Mouse (Mus musculus) G1E (cell line): ENCODE data around the gene Cnfn. TPM values are rescaled to one million over a fixed set of nuclear protein-coding genes. Genes with fewer than 3 reads are reported as not detected.

Experiments used
- ATAC-seq: 2 replicates; pipeline ENCODE4 v1.8.0; 2016; ENCODE audit warnings: mild to moderate bottlenecking; ENCODE audit not compliant: insufficient number of reproducible peaks, poor library complexity, low FRiP score, severe bottlenecking; ENCODE audit errors: extremely low read depth
- DNase-seq: peaks from one replicate; pipeline ENCODE4 v3.0.0; 2012; ENCODE audit warnings: low spot score
- H3K27me3 ChIP-seq: 2 replicates; pipeline ENCODE4 v1.6.1; 2012; ENCODE audit warnings: mild to moderate bottlenecking, low read length, inconsistent platforms; ENCODE audit not compliant: insufficient read depth
- H3K36me3 ChIP-seq: replicated peaks from 2 replicates; pipeline ENCODE3; 2012; ENCODE audit warnings: mild to moderate bottlenecking, inconsistent platforms
- H3K4me1 ChIP-seq: 2 replicates; pipeline ENCODE4 v1.6.1; 2012; ENCODE audit warnings: low read depth, low read length, inconsistent platforms, mixed read lengths; ENCODE audit not compliant: insufficient read depth
- H3K4me3 ChIP-seq: 2 replicates; pipeline ENCODE4 v1.5.1; 2012; ENCODE audit warnings: low read depth, mild to moderate bottlenecking, inconsistent platforms, low read length, moderate library complexity, mixed read lengths
- H3K9me3 ChIP-seq: replicated peaks from 2 replicates; pipeline ENCODE4 v1.6.1; 2012; ENCODE audit warnings: inconsistent platforms
- CTCF ChIP-seq: IDR thresholded peaks from 2 replicates; pipeline ENCODE4 v1.5.1; 2012; ENCODE audit warnings: low read depth, low read length, inconsistent platforms, mixed read lengths
- GATA1 ChIP-seq: IDR thresholded peaks from 2 replicates; pipeline ENCODE4 v1.6.1; 2012; ENCODE audit warnings: borderline replicate concordance, low read length, inconsistent platforms, mixed read lengths
- GATA2 ChIP-seq: IDR thresholded peaks from 2 replicates; pipeline ENCODE4 v1.6.1; 2012; ENCODE audit warnings: low read depth, low read length, inconsistent platforms, borderline replicate concordance
- POLR2AphosphoS5 ChIP-seq: IDR thresholded peaks from 2 replicates; pipeline ENCODE4 v1.6.1; 2012; ENCODE audit warnings: low read depth, low read length, inconsistent platforms; ENCODE audit not compliant: insufficient replicate concordance
- TAL1 ChIP-seq: conservative IDR thresholded peaks from 2 replicates; pipeline ENCODE4 v1.6.1; 2012; ENCODE audit warnings: low read depth, low read length, inconsistent platforms, mixed read lengths
- polyA plus RNA-seq: library from polyadenylated mRNA; stranded (reverse); fragments of >175 nt; gene quantifications from 2 replicates; pipeline ENCODE4 v1.2.3, GENCODE M21; 2012
- total RNA-seq, 2 experiments: library from RNA; stranded (forward) in 1 of 2; stranded (reverse) in 1 of 2; fragments of 200-1000 nt in 1 of 2; fragments of >200 nt in 1 of 2; fragmentation: Nextera tagmentation in 1 of 2; gene quantifications; 2 replicates each; pipeline ENCODE4 v1.2.3; 2014 to 2017

The Cnfn gene
- total and polyA plus RNA-seq, 3 experiments = not detected

DNA sequence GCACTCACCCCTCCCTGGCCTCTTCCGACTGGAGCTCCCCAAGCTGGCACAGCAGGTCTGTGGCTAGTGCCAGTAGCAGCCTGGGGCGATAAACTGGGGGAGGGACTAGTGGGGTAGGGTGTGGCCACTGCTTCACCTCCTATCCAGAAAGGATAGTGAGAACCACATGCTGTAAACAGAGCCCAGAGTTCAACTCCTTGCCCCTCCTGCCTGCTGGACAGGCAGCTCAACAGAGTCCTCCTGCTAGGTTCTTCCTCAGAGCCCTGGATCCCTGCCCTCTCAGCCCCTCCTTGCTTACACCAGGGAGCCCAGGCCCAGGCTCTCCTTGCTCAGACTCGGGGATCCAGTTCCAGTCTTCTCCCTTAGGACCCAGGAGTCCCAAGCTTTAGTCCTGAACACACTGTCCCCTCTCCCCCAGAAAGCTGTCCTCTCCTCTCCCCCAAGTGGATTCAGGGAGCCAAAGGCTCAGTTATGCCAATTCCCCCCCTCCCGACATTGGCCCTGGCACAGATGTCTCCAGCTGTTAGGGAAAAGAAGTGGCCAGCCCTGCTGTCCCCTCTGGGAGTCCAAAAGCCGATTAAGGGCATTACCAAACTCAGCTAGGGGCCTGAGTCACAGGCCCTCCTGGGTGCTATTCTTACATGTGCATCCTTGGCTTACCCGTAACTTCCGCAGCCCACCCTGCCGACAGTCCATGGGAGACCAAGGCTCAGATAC, 20.7 kb upstream of the Cnfn start:
- peak; percentile 59; the same call in 1 of the 2 replicates for ATAC-seq
- Histone ChIP-seq H3K4me1 (peaks cover 82% of the 10 kb centered on the region), H3K36me3 (peaks cover 75% of the 10 kb centered on the region), H3K9me3 (no peaks in the 10 kb centered on the region), H3K4me3 (peak overlapping the region; percentile 2; the same call in 1 of the 2 replicates), H3K27me3 (no peaks in the 10 kb centered on the region)
- peak; percentile 50 for DNase-seq
- TF ChIP-seq CTCF (no peak), TAL1 (no peak), POLR2AphosphoS5 (no peak), GATA1 (no peak), GATA2 (no peak)

GRCm38 (mm10) chr7:25388916-25389315, 19.4 kb upstream of the Cnfn start:
- DNase-seq (no peak), ATAC-seq (no peak)
- Histone ChIP-seq H3K4me1 (peaks cover 81% of the 10 kb centered on the region), H3K36me3 (peaks cover 87% of the 10 kb centered on the region), H3K4me3 (no peak overlapping the region), H3K27me3 (no peaks in the 10 kb centered on the region), H3K9me3 (no peaks in the 10 kb centered on the region)
- TF ChIP-seq CTCF (no peak), TAL1 (no peak), GATA1 (no peak), POLR2AphosphoS5 (no peak), GATA2 (no peak)

DNA sequence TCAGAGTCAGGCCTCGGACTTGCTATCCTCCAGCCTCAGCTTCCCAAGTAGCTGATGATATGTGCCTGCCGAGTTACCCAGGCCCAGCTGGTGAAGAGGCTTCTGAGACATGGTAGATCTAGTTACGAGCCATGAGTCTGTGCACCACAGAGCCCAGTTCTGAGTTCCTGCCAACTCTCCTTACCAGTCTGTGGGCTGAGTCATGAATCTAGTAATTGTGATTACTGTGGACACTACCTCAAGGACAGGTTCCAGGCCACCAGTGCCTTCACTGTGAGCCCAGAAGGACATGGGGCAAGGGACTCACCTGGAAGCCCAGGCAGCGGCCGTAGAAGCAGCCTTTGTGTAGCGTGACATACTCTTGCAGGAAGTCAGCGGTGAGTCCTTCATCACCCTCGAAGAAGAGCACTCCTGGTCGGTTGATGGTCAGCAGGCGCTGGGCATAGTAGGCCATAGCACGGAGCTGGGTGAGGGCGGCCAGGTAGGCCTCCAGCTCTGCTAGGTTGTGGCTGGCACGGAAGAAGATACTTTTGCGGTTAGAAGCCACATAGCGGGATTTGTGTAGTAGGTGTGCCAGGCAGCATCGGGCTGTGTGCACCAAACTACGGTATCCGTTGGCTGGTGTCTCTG, 18.4 kb upstream of the Cnfn start:
- no peaks in the 10 kb centered on the region for H3K27me3 ChIP-seq
- H3K9me3 ChIP-seq = no peaks in the 10 kb centered on the region
- no peak overlapping the region for H3K4me3 ChIP-seq
- DNase-seq = no peak
- TF ChIP-seq GATA2 (no peak), POLR2AphosphoS5 (no peak), GATA1 (no peak)
- peaks cover 71% of the 10 kb centered on the region for H3K4me1 ChIP-seq
- no peak for ATAC-seq
- H3K36me3 ChIP-seq = peaks cover 88% of the 10 kb centered on the region

DNA sequence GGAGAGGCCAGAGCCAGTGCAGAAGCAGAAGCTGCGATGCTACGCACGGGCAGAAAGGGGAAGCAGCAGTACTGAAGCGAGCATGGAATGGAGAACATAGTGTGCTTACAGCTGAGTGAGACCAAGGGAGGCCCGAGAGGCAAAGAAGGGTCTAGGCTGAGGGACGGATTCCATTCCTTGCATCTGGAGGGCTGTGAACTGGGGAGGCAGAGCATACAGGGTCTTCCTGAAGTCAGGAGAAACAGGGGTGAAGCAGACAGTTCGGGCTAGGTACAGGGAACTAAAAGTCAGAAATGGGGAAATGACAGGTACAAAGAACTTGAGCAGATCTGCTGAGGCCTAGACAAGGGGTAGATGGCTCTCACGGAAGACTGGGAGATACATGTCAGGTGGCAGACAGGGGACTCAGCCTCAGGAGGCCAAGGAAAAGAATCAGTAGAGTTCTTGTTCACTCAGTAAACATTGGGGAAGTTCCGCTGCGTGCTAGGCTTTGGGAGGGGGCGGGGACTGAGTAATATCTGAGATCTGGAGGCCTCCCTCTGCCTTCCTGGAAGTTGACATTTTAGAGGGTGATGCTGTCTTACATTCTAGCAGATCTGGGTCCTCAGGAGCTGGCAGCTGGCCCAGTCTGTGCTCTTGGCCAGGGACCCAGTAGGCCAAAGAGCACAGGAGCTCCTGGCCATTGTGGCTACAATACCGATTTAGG, 16.5 kb upstream of the Cnfn start:
- peak overlapping the region; percentile 34; the same call in 1 of the 2 replicates for H3K4me3 ChIP-seq
- H3K27me3 ChIP-seq = no peaks in the 10 kb centered on the region
- peak; percentile 36; the same call in 1 of the 2 replicates for ATAC-seq

DNA sequence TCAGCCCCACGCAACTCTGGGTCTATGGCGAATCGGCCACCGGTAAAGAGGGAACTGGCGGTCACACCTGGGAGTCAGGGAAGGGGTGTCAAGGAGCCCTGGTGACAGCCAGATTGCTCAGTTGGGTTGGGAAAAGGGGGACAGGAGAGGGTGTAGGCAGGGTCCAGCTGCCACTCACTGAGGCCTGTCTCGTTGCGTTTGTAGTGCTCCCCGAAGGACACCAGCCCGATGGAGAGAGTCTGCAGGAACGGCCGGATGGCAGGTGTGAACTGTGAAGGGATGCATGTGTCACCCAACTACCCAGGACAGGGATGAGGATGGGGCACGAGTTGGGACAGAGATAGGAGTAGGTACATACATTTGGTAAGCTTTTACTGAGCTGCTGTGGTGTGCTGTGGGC, 15.7 kb upstream of the Cnfn start:
- Histone ChIP-seq H3K4me1 (peaks cover 51% of the 10 kb centered on the region), H3K36me3 (peaks cover 89% of the 10 kb centered on the region), H3K27me3 (no peaks in the 10 kb centered on the region), H3K4me3 (no peak overlapping the region; the same call in 1 of the 2 replicates), H3K9me3 (no peaks in the 10 kb centered on the region)
- TF ChIP-seq TAL1 (no peak), CTCF (no peak), GATA2 (no peak), POLR2AphosphoS5 (no peak), GATA1 (no peak)
- DNase-seq = no peak
- ATAC-seq = no peak

More for the DNA sequence above, 16.5 kb upstream of the Cnfn start:
- Histone ChIP-seq H3K9me3 (no peaks in the 10 kb centered on the region), H3K36me3 (peaks cover 89% of the 10 kb centered on the region), H3K4me1 (peaks cover 56% of the 10 kb centered on the region)
- TF ChIP-seq GATA2 = no peak
- no peak for TF ChIP-seq POLR2AphosphoS5
- TF ChIP-seq TAL1 = no peak
- no peak for TF ChIP-seq GATA1
- no peak for TF ChIP-seq CTCF
- peak; percentile 66 for DNase-seq

DNA sequence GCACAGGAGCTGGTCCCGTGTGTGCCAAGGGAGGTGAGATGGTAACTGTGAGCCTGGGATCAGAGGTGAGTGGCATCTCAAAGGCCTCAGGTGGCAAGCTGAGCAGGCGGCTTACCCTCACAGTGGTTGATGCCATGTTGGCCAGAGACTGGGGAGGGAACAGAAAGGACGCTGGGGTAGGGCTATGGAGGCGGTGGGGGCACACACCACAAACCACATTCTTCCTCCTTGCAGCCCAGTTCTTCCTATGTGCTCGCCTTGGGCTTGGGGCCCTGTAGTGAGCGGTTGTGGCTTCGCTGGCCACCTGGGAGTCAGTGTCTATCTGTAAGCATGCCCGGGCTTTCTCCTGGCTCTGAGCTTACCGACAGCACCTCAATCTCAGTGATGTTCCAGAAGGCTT, 15.3 kb upstream of the Cnfn start:
- no peak for ATAC-seq

More for the DNA sequence above, 15.3 kb upstream of the Cnfn start:
- Histone ChIP-seq H3K36me3 (peaks cover 90% of the 10 kb centered on the region), H3K27me3 (no peaks in the 10 kb centered on the region), H3K4me3 (no peak overlapping the region), H3K4me1 (peaks cover 48% of the 10 kb centered on the region), H3K9me3 (no peaks in the 10 kb centered on the region)
- no peak for DNase-seq
- no peak for TF ChIP-seq TAL1
- no peak for TF ChIP-seq GATA2
- TF ChIP-seq GATA1 = no peak
- TF ChIP-seq CTCF = no peak
